Mouse (Mus musculus) liver, embryonic 13.5 days (tissue): ENCODE results near the gene Spg7. TPM values are rescaled to one million over a fixed set of nuclear protein-coding genes. Genes with fewer than 3 reads are reported as not detected.

ENCODE experiments used
- ATAC-seq: fragments of 200-750 bp; cut with Nextera tagmentation; 2 replicates; pipeline ENCODE4 v1.8.0; 2017; ENCODE audit warnings: low read depth, mild to moderate bottlenecking, moderate number of reproducible peaks, moderate library complexity
- DNase-seq: peaks from one replicate; pipeline ENCODE4 v3.0.0; 2022
- H3K27ac ChIP-seq: fragments of 300-500 bp; sonication (generic); 2 replicates; pipeline ENCODE4 v1.5.1; 2015; ENCODE audit warnings: moderate library complexity, mild to moderate bottlenecking, inconsistent platforms
- H3K27me3 ChIP-seq: fragments of 300-500 bp; sonication (generic); 2 replicates; pipeline ENCODE4 v1.6.1; 2015; ENCODE audit warnings: mild to moderate bottlenecking, inconsistent platforms
- H3K36me3 ChIP-seq: fragments of 300-500 bp; sonication (generic); 2 replicates; pipeline ENCODE4 v1.6.1; 2015; ENCODE audit warnings: mild to moderate bottlenecking, inconsistent platforms
- H3K4me1 ChIP-seq: fragments of 300-500 bp; sonication (generic); replicated peaks from 2 replicates; pipeline ENCODE4 v1.6.1; 2015; ENCODE audit warnings: inconsistent platforms
- H3K4me2 ChIP-seq: fragments of 300-500 bp; sonication (generic); 2 replicates; pipeline ENCODE4 v1.6.1; 2015; ENCODE audit warnings: inconsistent platforms, mild to moderate bottlenecking, moderate library complexity
- H3K4me3 ChIP-seq: fragments of 300-500 bp; sonication (generic); replicated peaks from 2 replicates; pipeline ENCODE4 v1.5.1; 2015; ENCODE audit warnings: mild to moderate bottlenecking, inconsistent platforms
- H3K9ac ChIP-seq: fragments of 300-500 bp; sonication (generic); 2 replicates; pipeline ENCODE4 v1.6.1; 2015; ENCODE audit warnings: mild to moderate bottlenecking, inconsistent platforms
- H3K9me3 ChIP-seq: fragments of 300-500 bp; sonication (generic); replicated peaks from 2 replicates; pipeline ENCODE4 v1.6.1; 2016; ENCODE audit warnings: inconsistent platforms
- WGBS: fragments of 180-500 bp; shearing (Covaris S2); methylation state at CpG from one replicate; pipeline ENCODE4 v1.1.7; 2015; ENCODE audit not compliant: insufficient replicate concordance; 5-methylcytosine and 5-hydroxymethylcytosine counted together
- polyA plus RNA-seq: library from polyadenylated mRNA; unstranded; fragments of >200 nt; fragmentation: Nextera tagmentation; extraction: Ambion mirVana; gene quantifications from 2 replicates; pipeline ENCODE4 v1.2.1, GENCODE M21; 2015

Spg7 gene
- polyA plus RNA-seq, 1 experiment from 2014 or later: 25.3 TPM

DNA sequence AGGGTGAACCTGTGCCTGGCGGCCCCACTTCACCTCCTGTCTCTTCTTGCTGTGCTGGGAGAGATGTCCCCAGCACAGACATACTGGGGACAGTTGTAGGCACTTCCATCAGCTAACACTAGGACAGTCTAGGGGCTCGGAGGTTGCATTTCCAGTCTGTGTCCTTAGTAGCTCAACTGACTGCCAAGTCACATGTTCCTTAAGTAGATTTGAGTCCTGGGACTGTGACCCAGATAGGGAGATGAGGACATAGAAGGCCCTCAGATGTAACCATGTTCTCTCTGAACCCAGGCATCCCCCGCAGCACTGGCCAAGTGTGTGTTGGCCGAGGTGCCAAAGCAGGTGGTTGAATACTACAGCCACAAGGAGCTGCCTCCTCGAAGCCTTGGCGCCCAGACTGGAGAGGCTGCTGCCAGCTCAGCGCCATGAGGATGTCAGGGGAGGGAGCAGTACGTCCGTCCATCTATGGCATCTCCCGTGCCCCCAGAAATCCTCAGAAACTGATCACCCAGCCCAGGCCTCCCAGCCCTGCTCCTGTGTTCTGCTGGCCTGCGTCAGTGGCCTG, 71.5 kb downstream of the Spg7 start:
- Histone ChIP-seq H3K27ac (no peak overlapping the region), H3K9me3 (peaks cover 4% of the 10 kb centered on the region; the same call in 1 of the 2 replicates), H3K4me1 (no peaks in the 10 kb centered on the region), H3K27me3 (peaks cover 9% of the 10 kb centered on the region), H3K9ac (no peak overlapping the region), H3K4me3 (no peak overlapping the region), H3K36me3 (no peaks in the 10 kb centered on the region), H3K4me2 (no peak overlapping the region)
- no peak for ATAC-seq
- 72% methylated on average over 11 of the region's 11 CpGs for WGBS
- no peak for DNase-seq

DNA sequence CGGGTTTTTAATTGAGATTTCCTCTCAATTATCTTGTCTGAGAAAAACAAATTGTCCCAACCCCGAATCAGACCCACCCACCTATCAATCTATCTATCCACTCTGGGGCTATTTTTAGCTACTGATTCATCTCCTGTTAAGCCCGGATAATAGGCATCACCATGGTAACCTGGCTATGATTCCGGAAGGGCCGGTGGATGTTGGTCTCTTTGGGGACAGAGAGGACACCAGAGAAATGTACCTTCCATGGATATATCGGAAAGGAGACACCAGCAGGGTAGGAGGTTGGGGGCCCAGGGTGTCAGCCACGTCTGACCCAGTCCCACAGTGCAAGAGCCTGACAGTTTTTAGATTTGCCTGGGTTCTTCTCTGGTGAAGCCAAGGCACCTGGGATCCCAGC, 72.7 kb downstream of the Spg7 start:
- Histone ChIP-seq H3K4me1 (peaks cover 6% of the 10 kb centered on the region; the same call in 1 of the 2 replicates), H3K4me3 (no peak overlapping the region), H3K27ac (no peak overlapping the region), H3K36me3 (no peaks in the 10 kb centered on the region), H3K4me2 (no peak overlapping the region), H3K9ac (no peak overlapping the region), H3K9me3 (peaks cover 4% of the 10 kb centered on the region; the same call in 1 of the 2 replicates), H3K27me3 (peaks cover 9% of the 10 kb centered on the region)
- ATAC-seq (no peak), DNase-seq (no peak)
- WGBS: 40% methylated on average over 7 of the region's 7 CpGs

DNA sequence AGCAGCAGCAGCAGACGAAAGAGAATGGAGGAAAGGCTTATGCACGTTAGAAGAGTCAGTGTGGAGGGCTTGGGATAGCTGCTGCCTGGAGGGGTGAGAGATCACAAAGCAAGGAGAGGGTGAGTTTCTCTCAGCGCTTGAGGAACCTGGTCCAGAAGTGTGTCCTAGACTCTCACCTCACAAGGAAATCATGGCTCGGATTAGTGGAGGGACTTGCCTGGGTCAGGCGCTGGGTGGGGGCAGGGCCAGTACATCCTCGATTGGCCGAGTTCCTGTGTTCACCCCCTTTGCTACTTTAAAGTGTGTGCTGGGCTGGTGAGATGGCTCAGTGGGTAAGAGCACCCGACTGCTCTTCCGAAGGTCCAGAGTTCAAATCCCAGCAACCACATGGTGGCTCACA, 73.1 kb downstream of the Spg7 start:
- ATAC-seq (no peak), DNase-seq (no peak)
- H3K36me3 ChIP-seq: no peaks in the 10 kb centered on the region
- no peak overlapping the region for H3K9ac ChIP-seq
- no peak overlapping the region for H3K4me2 ChIP-seq
- peaks cover 9% of the 10 kb centered on the region for H3K27me3 ChIP-seq
- H3K4me3 ChIP-seq: no peak overlapping the region
- H3K9me3 ChIP-seq: peaks cover 4% of the 10 kb centered on the region; the same call in 1 of the 2 replicates
- H3K27ac ChIP-seq: no peak overlapping the region
- H3K4me1 ChIP-seq: peaks cover 8% of the 10 kb centered on the region; the same call in 1 of the 2 replicates
- 52% methylated on average over 9 of the region's 9 CpGs for WGBS

DNA sequence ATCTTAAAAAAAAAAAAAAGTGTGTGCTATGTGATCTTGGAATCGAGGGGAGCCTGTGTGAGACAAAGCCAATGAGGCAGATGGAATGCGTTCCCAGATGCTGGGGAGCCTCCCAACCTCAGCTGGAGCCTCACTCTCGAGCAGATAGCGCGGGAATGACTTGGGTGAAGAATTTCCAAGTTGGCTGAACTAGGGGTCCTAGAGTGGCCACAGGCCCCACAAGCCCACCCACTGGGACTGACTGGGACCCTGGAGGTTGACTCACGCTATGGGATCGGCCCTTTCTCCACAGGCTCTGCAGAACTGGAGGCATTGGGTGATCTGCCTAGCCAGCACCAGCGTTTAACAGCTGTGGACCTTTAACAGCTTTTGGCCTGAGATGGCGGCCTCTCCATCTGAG, 73.5 kb downstream of the Spg7 start:
- Histone ChIP-seq H3K27ac (no peak overlapping the region), H3K4me3 (no peak overlapping the region), H3K36me3 (no peaks in the 10 kb centered on the region), H3K9me3 (peaks cover 4% of the 10 kb centered on the region; the same call in 1 of the 2 replicates), H3K4me1 (peaks cover 8% of the 10 kb centered on the region; the same call in 1 of the 2 replicates), H3K4me2 (no peak overlapping the region), H3K27me3 (peaks cover 7% of the 10 kb centered on the region; the same call in 1 of the 2 replicates), H3K9ac (no peak overlapping the region)
- DNase-seq (no peak), ATAC-seq (no peak)
- WGBS: 71% methylated on average over 9 of the region's 9 CpGs

DNA sequence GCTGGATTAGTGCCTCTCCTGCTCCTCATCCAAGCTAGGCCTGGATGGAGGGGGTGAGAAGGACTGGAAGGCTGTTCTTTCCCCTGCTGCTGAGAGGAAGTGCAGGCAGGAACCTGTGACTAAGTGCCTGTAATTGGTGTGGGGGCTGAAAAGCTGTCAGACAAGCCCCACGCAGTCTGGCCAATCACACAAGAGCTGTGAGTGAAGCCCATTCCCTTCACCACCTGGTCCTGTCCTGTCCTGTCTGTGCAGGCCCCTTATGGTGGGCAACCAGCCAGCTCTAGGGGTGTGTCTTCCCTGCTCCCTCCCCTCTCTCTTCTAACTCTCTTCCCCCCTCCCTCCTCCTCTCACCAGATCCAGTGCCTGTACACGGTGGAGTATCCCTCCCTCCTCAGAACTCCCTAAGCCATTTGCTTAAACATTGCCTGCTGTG, 74.9 kb downstream of the Spg7 start:
- Histone ChIP-seq H3K27ac (no peak overlapping the region), H3K9ac (no peak overlapping the region)
- 15% methylated on average over 2 of the region's 2 CpGs for WGBS

DNA sequence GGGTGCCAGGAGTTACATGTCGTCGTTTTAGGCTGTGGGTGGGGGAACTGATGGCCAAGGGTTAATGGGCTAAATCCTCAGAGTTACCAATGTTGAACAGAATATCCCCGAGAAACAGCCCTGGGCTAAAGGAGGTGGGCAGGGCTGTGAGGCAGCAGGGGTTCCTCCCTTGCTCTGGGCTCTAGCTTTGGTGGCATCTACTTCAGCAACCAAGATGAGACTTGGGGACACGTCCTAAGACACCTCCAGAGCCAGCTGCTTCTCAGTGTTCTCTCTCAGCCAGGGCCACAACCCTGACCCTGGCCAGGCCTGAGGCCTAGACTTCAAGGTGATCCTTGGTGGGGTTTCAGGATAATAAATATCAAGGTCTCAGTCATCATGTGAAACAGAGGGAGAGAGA, 76.0 kb downstream of the Spg7 start:
- no peak overlapping the region for H3K9ac ChIP-seq
- H3K4me2 ChIP-seq: no peak overlapping the region
- H3K36me3 ChIP-seq: no peaks in the 10 kb centered on the region
- H3K27ac ChIP-seq: no peak overlapping the region
- ATAC-seq: no peak
- no peak for DNase-seq
- H3K4me3 ChIP-seq: no peak overlapping the region
- peaks cover 7% of the 10 kb centered on the region; the same call in 1 of the 2 replicates for H3K27me3 ChIP-seq
- WGBS: 62% methylated on average over 4 of the region's 4 CpGs
- peaks cover 8% of the 10 kb centered on the region; the same call in 1 of the 2 replicates for H3K4me1 ChIP-seq
- H3K9me3 ChIP-seq: no peaks in the 10 kb centered on the region

More for the DNA sequence above, 74.9 kb downstream of the Spg7 start:
- no peak for ATAC-seq
- Histone ChIP-seq H3K36me3 (no peaks in the 10 kb centered on the region), H3K4me2 (no peak overlapping the region), H3K4me3 (no peak overlapping the region), H3K4me1 (peaks cover 8% of the 10 kb centered on the region; the same call in 1 of the 2 replicates), H3K9me3 (peaks cover 4% of the 10 kb centered on the region; the same call in 1 of the 2 replicates), H3K27me3 (peaks cover 7% of the 10 kb centered on the region; the same call in 1 of the 2 replicates)
- DNase-seq: no peak

DNA sequence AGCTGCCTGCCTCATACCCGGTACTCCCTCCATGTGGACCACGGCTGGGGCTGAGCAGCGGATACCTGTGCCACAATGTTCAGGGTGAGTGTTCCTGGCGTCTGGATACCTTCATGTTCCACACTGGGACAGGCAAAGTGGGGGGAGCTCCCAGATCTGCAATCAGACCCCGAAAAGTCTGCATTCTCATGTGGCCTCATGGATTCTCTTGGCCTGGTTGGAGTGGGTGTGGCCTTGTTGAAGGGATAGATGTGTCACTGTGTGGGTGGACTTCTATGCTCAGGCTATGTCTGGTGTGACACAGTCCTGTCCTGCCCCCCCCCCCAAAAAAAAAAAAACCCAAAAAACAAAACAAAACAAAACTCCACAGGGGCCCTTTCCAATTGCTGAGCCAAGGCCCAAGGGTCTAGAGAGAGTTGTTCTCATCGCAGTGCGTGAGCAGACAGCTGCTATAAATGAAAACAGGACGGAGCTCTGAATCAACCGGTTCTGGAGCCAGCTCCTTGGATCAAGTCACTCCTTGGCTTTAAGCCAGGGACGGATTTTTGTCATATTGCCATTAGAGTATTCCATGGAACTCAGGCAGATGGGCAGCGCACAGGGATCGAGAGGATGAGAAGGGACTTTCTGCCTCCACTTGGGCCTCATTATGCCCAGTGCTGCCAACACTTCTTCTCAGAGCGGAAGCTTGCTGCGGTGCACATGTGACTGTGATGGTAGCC, 79.2 kb downstream of the Spg7 start:
- H3K27me3 ChIP-seq: no peaks in the 10 kb centered on the region
- peaks cover 8% of the 10 kb centered on the region; the same call in 1 of the 2 replicates for H3K4me1 ChIP-seq
- DNase-seq (no peak), ATAC-seq (no peak)
- H3K27ac ChIP-seq: no peak overlapping the region
- H3K4me2 ChIP-seq: no peak overlapping the region
- 77% methylated on average over 14 of the region's 14 CpGs for WGBS
- no peak overlapping the region for H3K4me3 ChIP-seq
- no peaks in the 10 kb centered on the region for H3K36me3 ChIP-seq
- no peaks in the 10 kb centered on the region for H3K9me3 ChIP-seq
- H3K9ac ChIP-seq: no peak overlapping the region

DNA sequence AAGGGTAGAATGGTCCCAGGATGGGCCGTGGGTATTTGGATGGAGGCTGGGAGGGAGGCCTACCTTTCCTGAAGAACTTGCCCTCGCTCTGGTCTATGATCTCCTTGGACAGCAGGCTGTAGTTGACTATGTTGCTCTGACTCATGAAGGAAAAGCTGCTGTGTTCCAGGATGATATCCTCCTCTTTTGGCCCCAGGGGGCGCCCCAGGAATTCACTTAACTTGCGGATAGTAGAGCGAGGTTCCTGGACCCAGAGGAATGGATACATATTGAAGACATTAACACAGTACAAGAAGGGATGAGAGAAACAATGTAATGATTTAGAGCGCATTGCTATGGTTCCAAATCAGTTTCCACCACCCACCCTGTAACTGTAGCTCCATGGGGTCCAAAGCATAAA, 82.5 kb downstream of the Spg7 start:
- H3K27ac ChIP-seq: no peak overlapping the region
- H3K9me3 ChIP-seq: no peaks in the 10 kb centered on the region
- H3K4me1 ChIP-seq: peaks cover 3% of the 10 kb centered on the region; the same call in 1 of the 2 replicates
- H3K9ac ChIP-seq: no peak overlapping the region
- peaks cover 17% of the 10 kb centered on the region; the same call in 1 of the 2 replicates for H3K27me3 ChIP-seq
- H3K36me3 ChIP-seq: no peaks in the 10 kb centered on the region
- H3K4me3 ChIP-seq: no peak overlapping the region
- H3K4me2 ChIP-seq: no peak overlapping the region
- ATAC-seq (no peak), DNase-seq (no peak)
- 45% methylated on average over 6 of the region's 6 CpGs for WGBS

DNA sequence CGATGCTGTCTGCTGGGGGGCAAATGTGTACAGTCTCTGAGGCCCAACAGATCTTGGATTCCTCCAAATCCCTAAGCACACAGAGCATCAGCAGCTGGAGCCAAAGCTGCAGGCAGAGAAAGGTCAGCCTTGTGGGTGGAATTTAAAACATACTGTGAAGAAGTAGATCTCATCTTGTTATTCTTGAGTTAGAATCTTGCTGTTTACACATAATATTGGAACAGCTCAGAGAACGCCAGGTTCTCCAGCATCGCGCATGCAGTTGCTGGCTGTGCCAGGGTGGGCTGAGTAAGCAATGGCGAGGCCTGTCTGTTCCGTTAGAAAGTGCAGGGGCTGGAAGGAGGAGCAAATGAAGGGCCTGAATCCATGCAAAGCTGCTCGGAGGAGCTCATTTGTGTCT, 83.6 kb downstream of the Spg7 start:
- Histone ChIP-seq H3K27me3 (peaks cover 17% of the 10 kb centered on the region; the same call in 1 of the 2 replicates), H3K4me2 (no peak overlapping the region), H3K36me3 (no peaks in the 10 kb centered on the region), H3K4me3 (no peak overlapping the region), H3K27ac (no peak overlapping the region), H3K9ac (no peak overlapping the region), H3K9me3 (no peaks in the 10 kb centered on the region), H3K4me1 (no peaks in the 10 kb centered on the region)
- no peak for ATAC-seq
- WGBS: 74% methylated on average over 7 of the region's 7 CpGs
- DNase-seq: no peak
